ENCODE assay signal across 34 mouse cellular contexts in the genomic region with DNA sequence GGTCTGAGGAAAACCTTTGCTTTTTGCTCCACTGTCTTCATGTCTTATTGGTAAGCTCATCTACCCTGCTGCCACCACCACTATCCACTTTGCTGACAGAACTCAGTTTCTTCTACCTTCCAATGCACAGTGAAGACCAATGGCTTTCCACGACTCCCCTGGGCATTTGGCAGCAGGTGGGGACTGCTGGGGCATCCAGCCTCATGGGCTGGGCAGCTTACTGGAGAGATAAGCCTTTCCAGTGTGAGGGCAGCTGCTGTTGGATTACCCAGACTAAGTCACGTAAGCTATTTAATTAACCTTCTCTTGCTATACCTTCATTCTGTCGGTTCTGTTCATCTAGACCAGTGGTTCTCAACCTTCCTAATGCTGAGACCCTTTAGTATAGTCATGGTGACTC.
"Had no signal": no experiment of that assay in that cellular context is flagged by ENCODE, and none has a peak within 500 bp of the region (broad histone marks: within the 10 kb centered on the region; RNA-seq: fewer than 3 reads in every experiment).

No protein-coding gene starts in this region.

- ATAC-seq: hindbrain, embryonic 16.5 days; hindbrain, postnatal 0 days; inflammation-experienced regulatory T-cells, adult 6 months; intestine, embryonic 15.5 days; intestine, embryonic 16.5 days; intestine, postnatal 0 days had no signal

- H3K4me3 ChIP-seq: heart, embryonic 12.5 days; heart, embryonic 13.5 days; heart, embryonic 15.5 days; hindbrain, embryonic 10.5 days; hindbrain, embryonic 12.5 days; hindbrain, embryonic 13.5 days; hindbrain, embryonic 15.5 days; intestine, embryonic 15.5 days; kidney, embryonic 15.5 days; left cerebral cortex, adult 2 months had no signal

- H3K36me3 ChIP-seq: heart, embryonic 10.5 days; heart, embryonic 13.5 days; heart, embryonic 15.5 days; hindbrain, embryonic 10.5 days; hindbrain, embryonic 12.5 days; hindbrain, embryonic 15.5 days; intestine, embryonic 15.5 days; kidney, embryonic 15.5 days had no signal

- DNase-seq: heart, postnatal 10 days; heart, postnatal 14 days; heart, postnatal 36 days; heart, postnatal 4 days; kidney, adult 11 months; kidney, adult 18-20 months; kidney, adult 2 months; kidney, adult 8-10 months; kidney, adult 9 months; kidney, postnatal 10 days; kidney, postnatal 14 days; kidney, postnatal 25 days; kidney, postnatal 36 days; kidney, postnatal 4 days; layer of hippocampus, adult 9-11 months; layer of hippocampus, postnatal 36 days had no signal

- H3K27ac ChIP-seq: heart, embryonic 10.5 days; heart, embryonic 13.5 days; heart, embryonic 15.5 days; hindbrain, embryonic 10.5 days; hindbrain, embryonic 12.5 days; hindbrain, embryonic 13.5 days; hindbrain, embryonic 14.5 days; hindbrain, embryonic 15.5 days; hindbrain, postnatal 0 days; intestine, embryonic 15.5 days; kidney, embryonic 15.5 days; kidney, postnatal 0 days had no signal

- H3K27me3 ChIP-seq: heart, embryonic 12.5 days; heart, embryonic 13.5 days; heart, embryonic 15.5 days; hindbrain, embryonic 12.5 days; hindbrain, embryonic 13.5 days; hindbrain, embryonic 15.5 days; intestine, embryonic 15.5 days; kidney, embryonic 15.5 days had no signal
